Mouse (Mus musculus): Measurements from ENCODE around the gene Mup4.
"Not testable (repeated sequence)": the region's sequence is repeated elsewhere in the genome, so short reads cannot be mapped to it uniquely, and the experiment has no call there.

Mup4 gene

DNA sequence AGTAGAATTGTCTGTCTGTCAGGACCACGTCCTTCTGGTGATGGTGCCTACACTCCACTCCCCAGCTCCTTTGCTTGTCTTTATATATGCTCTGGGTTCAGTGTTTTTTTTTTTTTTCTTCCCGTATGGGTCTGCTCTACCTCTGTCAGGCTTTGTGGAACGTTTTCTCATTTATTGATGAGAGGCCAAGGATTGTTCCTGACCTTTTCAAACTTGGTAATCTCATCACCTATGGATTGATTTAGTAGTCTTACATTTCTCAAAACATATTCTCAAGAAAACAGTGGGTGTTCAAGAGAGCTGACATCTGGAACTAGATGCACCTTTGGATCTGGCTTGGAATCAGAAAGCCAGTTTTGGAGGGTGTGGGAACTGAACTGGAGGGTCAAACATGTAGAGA, at the start of gene Mup4:
TSS of gene Mup4 (minus strand) at position 101 of the 400 bp plus-strand sequence.
- DNase-seq (ENCODE audit: low read depth, low spot score) = no peak

DNA sequence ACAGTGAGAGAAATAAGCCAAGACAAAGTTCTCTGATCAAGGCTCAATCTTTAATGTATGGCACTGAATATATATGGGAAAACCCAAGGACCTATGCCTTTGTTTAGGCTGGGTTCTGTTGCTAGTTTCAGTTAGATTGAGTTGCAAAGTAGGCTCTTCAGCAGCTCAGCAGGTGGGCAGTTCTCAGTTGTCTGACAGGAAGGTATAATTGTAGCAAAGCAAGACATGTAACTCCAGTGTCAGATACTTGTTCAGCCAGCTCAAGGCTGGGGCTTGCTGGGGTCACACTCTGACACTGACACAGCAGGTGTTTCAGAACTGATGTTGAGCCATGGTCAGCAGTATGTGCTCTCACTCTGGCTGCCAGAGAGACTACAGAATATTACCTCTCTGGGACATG, 37.4 kb upstream of the Mup4 start:
- not testable (repeated sequence) for DNase-seq (ENCODE audit: low read depth, low spot score)

DNA sequence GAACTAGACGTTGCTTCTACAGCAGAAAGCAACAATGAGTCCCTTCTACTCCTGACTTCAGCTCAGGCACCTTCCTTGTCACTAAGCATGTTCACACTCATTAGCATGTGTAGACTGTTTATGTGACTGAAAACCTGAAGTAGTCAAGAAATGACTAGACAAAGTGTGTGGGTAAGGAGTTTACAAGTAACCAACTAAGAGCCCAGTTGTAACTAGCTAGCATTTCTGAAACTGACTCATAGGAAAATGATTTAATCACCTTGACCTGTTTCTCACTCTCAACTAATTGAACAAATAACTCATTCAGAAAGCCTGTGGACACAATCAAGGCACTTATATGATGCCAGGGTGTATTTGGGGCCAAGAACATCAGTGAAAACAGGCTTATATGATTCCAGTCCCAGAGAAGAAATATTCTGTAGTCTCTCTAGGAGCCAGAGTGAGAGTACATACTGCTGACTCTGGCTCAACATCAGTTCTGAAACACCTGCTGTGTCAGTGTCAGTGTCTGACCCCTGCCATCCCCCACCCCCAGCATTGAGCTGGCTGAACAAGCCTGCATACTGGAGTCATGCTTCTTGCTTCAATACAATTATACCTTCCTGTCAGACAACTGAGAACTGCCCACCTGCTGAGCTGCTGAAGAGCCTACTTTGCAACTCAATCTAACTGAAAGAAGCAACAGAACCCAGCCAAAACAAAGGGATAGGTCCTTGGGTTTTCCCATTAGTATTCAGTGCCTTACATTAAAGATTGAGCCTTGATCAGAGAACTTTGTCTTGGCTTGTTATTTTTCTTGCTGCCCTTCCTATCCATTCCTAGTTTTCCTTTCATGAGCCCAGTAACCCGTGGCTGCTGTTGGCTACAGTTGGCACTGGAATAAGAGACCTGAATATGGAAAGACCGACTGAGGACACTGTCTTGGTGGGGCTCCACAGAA, 3.2 kb upstream of the Mup4 start, which contains the start of gene Mup6:
TSS of gene Mup6 (plus strand) at position 890 of the 940 bp plus-strand sequence.
- DNase-seq (ENCODE audit: low read depth, low spot score) = no peak

DNA sequence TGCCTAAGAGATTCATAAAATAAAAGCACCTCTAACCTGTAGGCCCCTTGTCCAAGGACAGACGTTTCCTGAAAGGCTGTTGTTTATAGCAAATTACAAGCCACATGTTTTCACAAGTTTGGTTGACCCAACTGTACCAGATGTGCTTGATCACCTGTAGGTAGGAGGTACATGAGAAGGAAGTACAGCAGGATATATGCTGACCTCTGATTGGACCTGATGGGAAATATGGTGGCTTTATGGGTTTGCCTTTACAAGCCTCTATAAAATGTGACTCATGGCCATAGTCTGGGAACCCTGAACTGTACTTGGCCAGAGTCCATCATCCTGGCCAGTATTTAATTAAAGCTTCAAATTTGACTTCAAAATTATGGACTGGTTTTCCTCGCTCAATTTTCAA, 23.0 kb downstream of the Mup4 start:
- no peak for DNase-seq (ENCODE audit: low read depth, low spot score)

DNA sequence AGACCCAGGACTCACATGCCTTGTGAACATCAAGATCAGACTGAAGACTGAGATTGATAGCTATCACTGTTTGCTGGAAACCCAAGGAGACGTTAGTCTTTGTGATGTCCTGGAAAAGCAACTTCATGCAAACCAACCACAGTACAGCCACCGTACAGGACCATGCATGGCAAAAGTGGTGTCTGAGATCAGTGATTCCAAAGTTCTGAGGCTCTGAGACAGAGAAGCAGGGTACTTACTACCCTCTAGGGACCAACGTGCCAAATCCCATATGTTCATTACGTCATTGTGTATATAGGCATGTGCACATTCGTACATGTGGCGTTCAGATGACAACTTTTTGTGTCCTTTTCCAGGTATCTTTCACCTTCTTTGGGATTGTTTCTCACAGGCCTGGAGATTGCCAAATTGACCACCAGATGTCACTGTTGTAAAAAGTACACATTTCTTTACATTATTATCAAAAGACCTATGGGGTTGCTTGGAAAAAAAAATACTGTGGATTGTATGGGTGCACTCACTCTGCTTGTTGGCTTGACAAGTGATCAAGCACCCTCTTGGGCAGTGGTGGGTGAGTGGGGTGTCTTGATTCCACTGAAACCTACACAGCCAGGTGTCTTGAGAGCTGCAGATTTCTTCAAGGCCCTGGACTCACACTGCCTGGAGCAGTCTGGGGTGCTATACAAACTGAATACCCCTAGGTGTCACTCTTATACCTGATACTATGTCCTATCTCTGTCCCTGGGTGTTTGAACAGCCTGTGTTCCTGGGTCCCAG, 27.8 kb downstream of the Mup4 start:
- DNase-seq (ENCODE audit: low read depth, low spot score) = no peak

DNA sequence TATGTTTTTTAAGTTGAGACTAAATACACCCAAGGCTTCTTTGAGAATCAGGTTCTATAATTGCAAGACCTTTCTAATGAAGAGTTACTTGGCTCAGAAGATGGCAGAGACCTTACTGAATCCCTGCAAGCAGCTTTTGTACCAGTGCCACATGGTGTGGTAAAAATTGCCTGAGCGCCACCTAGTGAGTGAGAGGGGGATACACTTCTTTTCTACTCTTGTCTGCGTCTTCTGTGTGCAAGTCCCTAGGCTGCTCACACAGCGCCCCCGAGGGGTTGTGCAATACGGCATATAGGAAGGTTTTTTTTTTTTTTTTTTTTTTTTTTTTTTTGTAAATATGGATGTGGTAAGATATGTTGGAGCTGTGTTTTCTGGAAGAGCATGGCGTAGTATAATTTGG, 32.2 kb downstream of the Mup4 start:
- DNase-seq (ENCODE audit: low read depth, low spot score) = no peak

DNA sequence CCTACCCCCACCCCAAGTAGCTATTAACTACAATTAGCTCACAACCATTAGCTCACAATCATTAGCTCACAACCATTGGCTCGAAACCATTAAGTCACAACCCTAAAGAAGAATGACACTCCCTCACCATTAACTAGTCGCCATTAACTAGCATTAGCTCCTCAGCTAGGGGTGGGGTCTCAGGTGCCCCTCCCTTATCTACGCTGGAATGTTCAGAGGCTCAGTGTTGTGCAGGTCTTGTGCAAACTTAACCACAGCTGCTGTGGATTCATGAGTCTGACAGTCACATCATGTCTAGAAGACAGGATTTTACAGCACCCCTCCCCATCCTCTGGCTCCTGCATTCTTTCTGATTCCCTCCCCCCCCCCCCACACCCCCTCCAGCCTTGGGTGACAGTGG, 32.8 kb downstream of the Mup4 start:
- no peak for DNase-seq (ENCODE audit: low read depth, low spot score)

DNA sequence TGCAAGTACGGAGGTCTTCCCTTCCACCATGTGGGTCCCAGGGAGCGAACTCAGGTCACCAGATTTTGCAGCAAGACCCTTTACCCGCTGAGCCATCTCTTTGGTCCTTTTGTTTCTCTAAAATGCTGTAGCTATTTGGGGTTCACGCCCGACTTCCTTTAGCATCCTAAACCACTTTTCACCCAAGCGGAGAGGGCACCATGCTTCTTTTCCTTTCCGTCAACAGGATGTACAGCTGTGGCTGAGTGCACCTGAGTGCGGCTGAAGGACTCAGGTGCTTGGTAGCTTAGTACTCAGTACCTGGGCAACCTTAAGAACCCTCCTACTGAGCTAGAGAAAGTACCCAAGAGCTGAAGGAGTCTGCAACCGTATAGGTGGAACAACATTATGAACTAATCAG, 35.4 kb downstream of the Mup4 start:
- DNase-seq (ENCODE audit: low read depth, low spot score) = no peak

DNA sequence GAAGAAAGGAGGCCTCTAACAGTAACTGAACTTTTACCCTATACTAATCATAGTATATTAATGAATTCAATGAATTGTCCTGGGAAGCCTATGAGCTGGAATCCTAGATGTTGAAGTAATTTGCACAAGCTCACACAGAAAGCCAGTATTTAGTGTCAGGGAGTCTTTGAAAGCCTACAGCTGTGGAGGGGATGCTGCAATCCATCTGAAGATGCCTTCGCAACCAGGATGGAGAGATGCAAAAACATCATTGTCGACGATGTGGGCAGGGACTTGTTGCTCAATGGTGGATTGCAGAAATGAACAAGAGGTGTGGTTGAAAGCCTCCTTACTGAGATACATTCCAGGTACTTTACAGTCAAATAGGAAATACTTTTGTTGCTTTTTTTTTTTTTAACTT, 42.5 kb downstream of the Mup4 start:
- DNase-seq (ENCODE audit: low read depth, low spot score) = no peak

DNA sequence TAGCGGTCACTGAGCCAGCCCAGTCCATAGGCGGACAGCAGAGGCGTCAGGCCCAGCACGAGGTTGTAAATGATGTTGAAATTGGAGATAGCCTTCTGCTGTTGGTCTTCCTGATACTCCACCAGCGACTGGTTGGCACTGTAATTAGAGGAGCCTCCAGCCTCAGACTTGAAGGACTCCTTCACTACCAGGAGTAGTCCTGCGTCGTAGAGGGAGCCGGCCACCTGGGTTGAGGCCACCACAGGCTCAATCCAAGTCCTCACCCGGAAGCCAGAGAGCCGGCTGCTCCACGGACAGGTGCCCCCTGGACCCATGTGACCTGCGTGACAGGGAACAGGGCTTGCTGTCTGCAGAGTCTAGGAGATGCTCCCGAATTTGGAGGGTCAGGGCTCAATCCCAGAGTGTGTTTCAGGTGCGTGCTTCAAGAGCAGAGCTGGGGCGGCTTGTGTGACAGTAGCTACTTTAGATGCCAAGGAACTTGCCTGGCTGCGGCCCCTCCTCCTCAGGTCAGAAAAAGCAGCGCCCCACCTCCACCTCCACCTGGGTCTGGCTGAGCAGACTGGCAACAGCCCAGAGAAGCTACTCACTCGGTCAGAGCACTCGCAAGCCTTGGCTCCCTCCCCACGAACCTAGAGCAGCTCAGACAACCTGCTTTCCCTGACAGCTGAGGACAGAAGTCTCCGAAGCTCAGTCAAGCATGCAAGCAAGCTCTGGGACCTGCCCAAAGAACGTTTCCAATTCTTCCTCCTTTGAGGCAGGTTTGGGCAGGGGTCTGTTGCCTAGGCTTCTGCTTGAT, 45.7 kb downstream of the Mup4 start, which contains the start of gene Slc46a2:
TSS of gene Slc46a2 (minus strand) at position 449 of the 796 bp plus-strand sequence.
- no peak for DNase-seq (ENCODE audit: low read depth, low spot score)

DNA sequence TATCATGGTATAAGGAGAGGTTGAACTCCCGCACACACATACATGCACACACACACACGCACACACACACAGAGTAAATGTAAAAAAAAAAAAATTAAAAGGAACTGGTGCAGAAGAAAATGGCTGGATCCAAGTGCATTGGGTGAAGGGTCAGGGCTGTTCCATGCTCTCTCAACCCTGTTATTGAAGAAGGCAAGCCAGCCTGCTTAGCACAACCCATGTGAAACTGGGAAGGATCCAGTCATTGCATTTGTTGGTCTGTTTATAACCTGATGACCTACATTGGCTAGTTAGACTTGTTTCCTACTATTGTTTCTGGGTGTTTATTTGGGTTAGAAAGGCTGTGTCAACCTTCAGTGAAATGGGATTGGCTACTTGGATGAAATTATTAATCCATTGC, 51.7 kb downstream of the Mup4 start:
- no peak for DNase-seq (ENCODE audit: low read depth, low spot score)

DNA sequence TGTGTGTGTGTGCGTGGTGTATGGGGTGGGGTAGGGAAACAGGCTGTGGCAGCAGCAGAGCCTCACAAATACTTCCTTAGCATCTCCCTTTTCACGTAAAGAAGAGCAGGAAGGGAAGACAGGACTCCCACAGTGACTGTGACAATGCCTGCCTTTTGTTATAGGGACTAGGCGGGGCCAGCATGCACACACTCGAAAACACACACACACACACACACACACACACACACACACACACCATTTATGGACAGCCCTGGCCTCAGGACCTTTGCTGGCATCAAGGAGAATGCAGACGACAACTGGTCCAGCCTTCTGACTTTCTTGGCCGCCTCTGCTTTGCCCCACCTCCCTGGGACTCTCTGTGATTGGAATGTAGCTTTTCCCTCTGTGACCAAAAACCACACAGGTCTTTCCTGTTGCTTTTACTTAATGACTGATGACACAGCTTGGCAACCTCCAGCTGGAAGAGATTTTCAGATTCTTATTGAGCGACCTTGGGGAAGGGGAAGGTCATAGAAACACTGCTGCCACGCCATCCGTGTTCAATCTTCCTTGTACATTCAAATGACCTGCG, 52.8 kb downstream of the Mup4 start:
- no peak for DNase-seq (ENCODE audit: low read depth, low spot score)

DNA sequence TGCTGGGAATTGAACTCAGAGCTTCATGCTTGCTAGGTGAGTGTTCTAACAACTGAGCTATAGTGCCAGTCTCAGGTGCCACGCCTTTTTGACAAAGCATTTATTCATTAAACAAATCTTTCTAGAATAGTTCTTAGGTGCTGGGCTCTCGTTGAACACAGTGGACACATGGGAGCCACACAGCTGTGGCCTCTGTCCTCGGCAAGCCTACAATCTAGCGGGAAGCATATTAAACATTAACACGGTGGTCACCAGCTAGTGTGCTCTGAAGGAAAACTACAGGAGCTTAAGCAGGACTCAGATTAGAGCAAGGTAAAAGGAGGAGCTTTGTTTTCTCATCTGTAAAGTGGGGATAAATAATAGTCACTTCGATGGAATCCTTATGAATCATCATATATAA, 53.4 kb downstream of the Mup4 start:
- DNase-seq (ENCODE audit: low read depth, low spot score) = no peak
